Mouse (Mus musculus): Measurements from ENCODE around the gene Eif2b5. TPM values are rescaled to one million over a fixed set of nuclear protein-coding genes. Genes with fewer than 3 reads are reported as not detected.

Eif2b5 gene
- 16.9 and 17.2 TPM in 2 replicates for polyA plus RNA-seq (2012; rRNA removed)

DNA sequence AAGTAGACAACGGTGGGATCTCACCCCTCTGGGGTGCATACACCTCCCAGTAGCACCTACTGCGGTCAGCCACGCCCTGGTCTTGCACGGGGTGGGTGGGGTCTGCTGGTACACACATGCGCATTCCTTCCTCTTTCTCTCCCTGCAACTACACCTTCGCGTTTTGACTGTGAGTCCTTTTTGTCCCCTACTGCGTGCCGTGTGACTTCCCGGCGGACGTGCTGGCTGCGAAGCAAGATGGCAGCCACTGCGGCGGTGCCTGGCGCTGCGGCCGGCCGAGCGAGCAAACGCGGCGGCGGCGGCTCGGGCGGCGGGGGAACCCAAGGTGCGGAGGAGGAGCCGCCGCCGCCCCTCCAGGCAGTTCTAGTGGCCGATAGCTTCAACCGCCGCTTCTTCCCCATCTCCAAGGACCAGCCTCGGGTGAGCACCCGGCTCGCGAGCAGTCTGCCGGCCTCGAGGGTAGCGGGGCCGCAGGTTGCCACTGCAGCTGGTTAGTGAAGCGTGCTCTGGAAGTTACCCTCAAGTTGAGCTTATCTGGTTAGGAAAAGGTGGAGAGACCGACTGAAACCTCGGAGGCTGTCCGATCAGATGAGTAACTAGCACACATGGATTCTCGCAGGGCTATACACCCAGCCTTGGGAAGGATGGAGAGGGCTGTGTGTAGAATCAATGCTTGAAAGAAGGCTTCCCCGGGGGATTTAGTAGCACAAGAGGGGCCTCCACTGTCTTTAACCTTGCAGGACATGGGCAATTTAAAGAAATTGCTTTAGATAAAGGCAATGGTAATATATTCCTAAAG, at the start of gene Eif2b5:
Gene Eif2b5 (plus strand): TSS at position 141 of the 799 bp plus-strand sequence.

DNA sequence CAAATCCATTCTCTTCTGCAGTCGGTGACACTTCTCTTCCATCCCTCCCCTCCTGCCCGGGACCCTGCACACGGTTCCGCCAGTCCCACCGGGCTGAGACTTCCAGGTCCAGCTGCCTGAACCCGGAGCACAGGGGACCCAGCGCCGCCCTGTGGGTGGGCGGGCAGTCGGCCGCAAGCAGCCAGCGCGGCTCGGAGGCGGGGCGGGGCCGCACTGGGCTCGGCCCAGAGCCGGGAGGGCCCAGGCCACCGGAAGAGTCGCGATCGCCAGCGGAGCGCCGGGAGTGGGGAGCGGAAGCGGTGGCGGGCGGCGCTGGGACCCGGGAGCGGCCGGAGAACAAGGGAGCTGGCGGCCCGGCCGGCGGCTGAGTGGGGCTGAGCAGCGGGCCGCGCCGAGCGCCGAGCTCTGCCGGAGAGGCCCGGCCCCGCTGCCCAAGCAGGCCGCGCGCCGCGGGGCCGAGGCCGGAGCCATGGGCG, 18.1 kb downstream of the Eif2b5 start, which contains the start of gene Dvl3:
Gene Dvl3 (plus strand): TSS at position 257 of the 476 bp plus-strand sequence.

DNA sequence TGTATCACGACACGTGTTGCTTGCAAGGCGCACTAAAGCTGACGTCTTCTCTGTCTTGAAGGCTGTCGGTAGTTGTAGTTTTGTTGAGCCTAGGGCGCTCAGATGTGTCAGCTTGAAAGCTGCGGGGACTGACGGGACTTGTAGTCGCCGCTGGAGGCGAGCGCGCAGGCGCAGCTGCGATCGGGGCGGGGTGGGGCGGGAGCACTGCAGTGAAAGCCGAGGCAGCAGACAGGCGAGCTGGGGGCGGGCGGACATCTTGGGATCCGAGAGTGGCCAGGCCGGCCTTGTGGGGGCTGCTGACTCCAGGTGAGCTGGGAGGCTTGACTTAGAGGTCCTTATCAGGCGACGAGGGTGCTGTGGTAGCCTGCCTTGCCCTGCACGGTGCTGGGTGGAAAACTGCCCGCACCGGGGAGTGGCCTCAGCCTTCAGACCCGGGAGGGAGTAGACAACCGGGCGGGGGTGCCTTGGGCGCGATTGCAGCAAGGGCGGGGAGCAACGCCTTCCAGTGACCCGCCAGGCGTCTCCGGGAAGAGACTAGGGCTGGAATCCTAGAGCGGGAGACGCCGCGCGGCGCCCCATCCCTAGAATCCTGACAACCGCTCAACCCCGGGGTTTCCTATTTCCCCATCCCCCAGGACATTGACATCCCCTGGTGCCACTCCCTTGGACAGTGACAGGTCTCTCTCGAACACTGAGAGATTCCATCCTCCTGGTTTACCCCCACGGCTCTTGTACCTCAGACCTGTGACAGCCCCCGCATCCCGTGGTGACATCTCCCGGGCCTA, 36.9 kb downstream of the Eif2b5 start, which contains the start of gene Ap2m1:
Gene Ap2m1 (plus strand): TSS at position 183 of the 785 bp plus-strand sequence.

DNA sequence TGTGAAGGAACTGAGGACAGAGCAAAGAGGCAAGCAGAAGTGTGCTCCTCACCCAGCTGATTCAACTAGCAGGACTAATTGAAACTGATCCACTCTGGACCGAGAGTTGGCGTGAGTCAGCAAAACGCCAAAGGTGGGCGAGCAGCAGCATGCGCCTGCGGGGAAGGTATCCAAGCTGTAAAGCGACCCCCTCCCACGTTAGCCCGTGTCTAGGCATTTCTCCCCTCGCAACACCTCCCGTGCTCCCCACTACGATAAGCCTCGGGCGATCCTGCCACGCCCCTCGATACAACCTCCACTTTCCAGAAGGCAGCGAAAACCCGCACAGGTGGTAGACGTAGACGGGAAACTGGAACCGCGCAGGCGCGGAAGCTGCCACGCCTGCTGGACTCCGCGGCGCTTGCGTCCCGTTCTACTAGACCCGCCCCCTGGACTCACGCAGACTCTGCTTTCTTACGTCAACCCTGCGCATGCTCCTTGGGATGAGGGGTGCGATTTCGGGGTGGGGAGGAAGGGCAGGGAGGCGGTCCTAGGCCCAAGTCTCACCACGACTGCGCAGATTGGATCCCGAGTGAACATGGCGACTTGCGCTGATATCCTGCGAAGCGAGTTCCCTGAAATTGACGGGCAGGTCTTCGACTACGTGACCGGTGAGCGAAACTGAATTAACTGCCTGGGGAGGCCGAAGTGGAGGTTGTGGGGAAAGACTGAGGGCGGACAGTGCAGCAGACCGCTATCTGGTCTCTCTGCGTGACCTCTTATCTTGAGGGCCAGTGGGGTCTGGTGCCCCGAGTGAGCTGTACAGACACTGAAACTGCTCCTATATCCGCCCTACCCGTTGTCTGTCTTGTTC, 49.7 kb downstream of the Eif2b5 start, which contains the start of gene Abcf3:
Gene Abcf3 (plus strand): TSS at position 482 of the 853 bp plus-strand sequence.

Other genes starting within 250 kb of the Eif2b5 start
- gene Parl, start 196.4 kb upstream of the Eif2b5 start, polyA plus RNA-seq (2012; rRNA removed), result 17.9 and 20.3 TPM in 2 replicates
- 0.02 TPM in 1 of 2 replicates, not detected in the other for gene Cyp2ab1, start 173.4 kb upstream of the Eif2b5 start, polyA plus RNA-seq (2012; rRNA removed)
- gene Abcc5, start 72.4 kb upstream of the Eif2b5 start, polyA plus RNA-seq (2012; rRNA removed), result 17.2 and 18.9 TPM in 2 replicates
- 5.8 and 8.0 TPM in 2 replicates for gene Dvl3, start 18.2 kb downstream of the Eif2b5 start, polyA plus RNA-seq (2012; rRNA removed)
- 288 and 314 TPM in 2 replicates for gene Ap2m1, start 36.7 kb downstream of the Eif2b5 start, polyA plus RNA-seq (2012; rRNA removed)
- 15.9 and 18.1 TPM in 2 replicates for gene Abcf3, start 49.8 kb downstream of the Eif2b5 start, polyA plus RNA-seq (2012; rRNA removed)
- gene Vwa5b2, start 90.7 kb downstream of the Eif2b5 start, polyA plus RNA-seq (2012; rRNA removed), result 0.01 and 0.06 TPM in 2 replicates
- 11.2 and 11.3 TPM in 2 replicates for gene Eef1akmt4, start 112.8 kb downstream of the Eif2b5 start, polyA plus RNA-seq (2012; rRNA removed)
- not detected in 2 replicates for gene Gm49333, start 112.8 kb downstream of the Eif2b5 start, polyA plus RNA-seq (2012; rRNA removed)
- 6.8 and 8.4 TPM in 2 replicates for gene Alg3, start 112.9 kb downstream of the Eif2b5 start, polyA plus RNA-seq (2012; rRNA removed)
- 0.12 and 0.17 TPM in 2 replicates for gene Camk2n2, start 122.5 kb downstream of the Eif2b5 start, polyA plus RNA-seq (2012; rRNA removed)
- gene Ece2, start 131.0 kb downstream of the Eif2b5 start, polyA plus RNA-seq (2012; rRNA removed), result 0.08 and 0.12 TPM in 2 replicates
- gene Psmd2, start 152.8 kb downstream of the Eif2b5 start, polyA plus RNA-seq (2012; rRNA removed), result 60.9 and 63.6 TPM in 2 replicates
- 81.5 and 99.1 TPM in 2 replicates for gene Eif4g1, start 169.5 kb downstream of the Eif2b5 start, polyA plus RNA-seq (2012; rRNA removed)
- gene Fam131a, start 194.4 kb downstream of the Eif2b5 start, polyA plus RNA-seq (2012; rRNA removed), result 1.7 and 2.2 TPM in 2 replicates
- gene Polr2h, start 218.8 kb downstream of the Eif2b5 start, polyA plus RNA-seq (2012; rRNA removed), result 17.4 and 17.9 TPM in 2 replicates
- 13.0 and 19.6 TPM in 2 replicates for gene Clcn2, start 218.9 kb downstream of the Eif2b5 start, polyA plus RNA-seq (2012; rRNA removed)
- 1.4 and 2.0 TPM in 2 replicates for gene Chrd, start 234.3 kb downstream of the Eif2b5 start, polyA plus RNA-seq (2012; rRNA removed)
- 5.1 and 6.1 TPM in 2 replicates for gene Thpo, start 235.7 kb downstream of the Eif2b5 start, polyA plus RNA-seq (2012; rRNA removed)